Mouse (Mus musculus) embryonic stem cell, embryonic (primary cell): Measurements from ENCODE around the gene Oaz2.

Source experiments
- CTCF ChIA-PET, 4 experiments: fragments of 300-600 bp in 2 of 4; fragments of 350-600 bp in 2 of 4; sonication (Branson Sonifier 250); formaldehyde crosslinking; loops; one replicate each; lab custom pipeline; 2022; ENCODE audit warnings: inconsistent platforms in 2 of 4; lab: Charles Lee
- POLR2A ChIA-PET, 4 experiments: fragments of 300-600 bp in 2 of 4; fragments of 350-600 bp in 2 of 4; sonication (Branson Sonifier 250); formaldehyde crosslinking; loops; one replicate each; lab custom pipeline; 2022; ENCODE audit warnings: antibody characterized with exemption in 4 of 4, inconsistent platforms in 1 of 4; lab: Charles Lee

Oaz2 gene

GRCm38 (mm10) chr9:65641446-65642052, 26.3 kb upstream of the Oaz2 start:
- ChIA-PET POLR2A (interaction anchor here (0.6 to 23.9 kb wide), 71 partner anchors 9 to 1462 kb away, joined by 3 to 590 read pairs (median 5); partner anchors contain the start of genes Rbpms2 (in 2 of the 4), Mtfmt (in 1 of the 4), Oaz2 (in 1 of the 4) and Pif1 (in 1 of the 4)), CTCF (interaction anchor here in 3 of 4 experiments (0.6 to 2.6 kb wide), 15 partner anchors 9 to 116 kb away, joined by 3 to 15 read pairs (median 4); no protein-coding TSS in a partner anchor)

GRCm38 (mm10) chr9:65642546-65642945, 25.3 kb upstream of the Oaz2 start:
- CTCF ChIA-PET, result interaction anchor here in 1 of 4 experiments (1.9 to 3.4 kb wide), 2 partner anchors 22 to 36 kb away, joined by 5 to 18 read pairs; no protein-coding TSS in a partner anchor
- POLR2A ChIA-PET, result interaction anchor here in 3 of 4 experiments (0.6 to 25.8 kb wide), 17 partner anchors 8 to 55 kb away, joined by 3 to 590 read pairs (median 5); partner anchors contain the start of genes Oaz2 (in 1 of the 3), Pif1 (in 1 of the 3) and Rbpms2 (in 1 of the 3)

- CTCF ChIA-PET, result interaction anchor here in 3 of 4 experiments (0.6 to 3.4 kb wide), 6 partner anchors 17 to 145 kb away, joined by 4 to 18 read pairs (median 6); no protein-coding TSS in a partner anchor
These were observed 22.8 kb upstream of the Oaz2 start for GRCm38 (mm10) chr9:65644960-65645359.

GRCm38 (mm10) chr9:65645984-65646383, 21.8 kb upstream of the Oaz2 start:
- CTCF ChIA-PET, result interaction anchor here in 3 of 4 experiments (0.6 to 1.5 kb wide), 4 partner anchors 18 to 57 kb away, joined by 3 to 9 read pairs (median 3); no protein-coding TSS in a partner anchor
- POLR2A ChIA-PET, result interaction anchor here in 3 of 4 experiments (0.7 to 25.8 kb wide), 18 partner anchors 7 to 52 kb away, joined by 3 to 590 read pairs (median 12); partner anchors contain the start of gene Rbpms2 (in 1 of the 3)

More at GRCm38 (mm10) chr9:65644960-65645359, 22.8 kb upstream of the Oaz2 start:
- POLR2A ChIA-PET, result interaction anchor here (0.6 to 25.8 kb wide), 31 partner anchors 8 to 1617 kb away, joined by 3 to 590 read pairs (median 5); partner anchors contain the start of genes Pif1 (in 1 of the 4) and Rbpms2 (in 1 of the 4)

GRCm38 (mm10) chr9:65646782-65647181, 21.0 kb upstream of the Oaz2 start:
- CTCF ChIA-PET, result interaction anchor here in 2 of 4 experiments (0.6 to 1.0 kb wide), 2 partner anchors 43 to 58 kb away, joined by 3 read pairs; no protein-coding TSS in a partner anchor
- POLR2A ChIA-PET, result interaction anchor here in 2 of 4 experiments (0.7 to 25.8 kb wide), 10 partner anchors 7 to 41 kb away, joined by 3 to 590 read pairs (median 38); partner anchors contain the start of gene Rbpms2 (in 2 of the 2)

- CTCF ChIA-PET, result interaction anchor here (0.5 to 5.5 kb wide), 13 partner anchors 11 to 1399 kb away, joined by 3 to 25 read pairs (median 4); no protein-coding TSS in a partner anchor
- POLR2A ChIA-PET, result interaction anchor here in 3 of 4 experiments (0.7 to 25.8 kb wide), 18 partner anchors 9 to 71 kb away, joined by 3 to 590 read pairs (median 6); partner anchors contain the start of genes Rbpms2 (in 2 of the 3) and Pif1 (in 1 of the 3)
These were observed 19.1 kb upstream of the Oaz2 start for GRCm38 (mm10) chr9:65648730-65649129.

GRCm38 (mm10) chr9:65649997-65650396, 17.8 kb upstream of the Oaz2 start:
- ChIA-PET POLR2A (interaction anchor here in 2 of 4 experiments (1.3 to 25.8 kb wide), 10 partner anchors 8 to 63 kb away, joined by 3 to 590 read pairs (median 54); partner anchors contain the start of genes Pif1 (in 1 of the 2) and Rbpms2 (in 1 of the 2)), CTCF (interaction anchor here in 2 of 4 experiments (0.6 to 5.5 kb wide), 6 partner anchors 14 to 202 kb away, joined by 3 to 25 read pairs (median 4); no protein-coding TSS in a partner anchor)

- ChIA-PET POLR2A (interaction anchor here in 3 of 4 experiments (0.6 to 25.8 kb wide), 12 partner anchors 7 to 59 kb away, joined by 3 to 590 read pairs (median 12); partner anchors contain the start of gene Rbpms2 (in 1 of the 3)), CTCF (interaction anchor here in 1 of 4 experiments (0.6 to 5.5 kb wide), 7 partner anchors 12 to 227 kb away, joined by 3 to 25 read pairs (median 3); no protein-coding TSS in a partner anchor)
These were observed 15.8 kb upstream of the Oaz2 start for GRCm38 (mm10) chr9:65651957-65652356.

GRCm38 (mm10) chr9:65653741-65654140, 14.1 kb upstream of the Oaz2 start:
- ChIA-PET POLR2A (interaction anchor here (0.5 to 25.8 kb wide), 19 partner anchors 9 to 192 kb away, joined by 3 to 590 read pairs (median 4); partner anchors contain the start of gene Rbpms2 (in 1 of the 4)), CTCF (interaction anchor here in 3 of 4 experiments (0.6 to 3.4 kb wide), 6 partner anchors 10 to 438 kb away, joined by 3 to 14 read pairs (median 5); no protein-coding TSS in a partner anchor)

- ChIA-PET CTCF (interaction anchor here in 1 of 4 experiments (1.1 to 3.4 kb wide), 2 partner anchors 9 to 49 kb away, joined by 9 to 14 read pairs; no protein-coding TSS in a partner anchor), POLR2A (interaction anchor here in 3 of 4 experiments (0.6 to 25.8 kb wide), 12 partner anchors 8 to 56 kb away, joined by 3 to 590 read pairs (median 6); partner anchors contain the start of gene Rbpms2 (in 1 of the 3))
These were observed 13.0 kb upstream of the Oaz2 start for GRCm38 (mm10) chr9:65654700-65655237.

- POLR2A ChIA-PET, result interaction anchor here in 2 of 4 experiments (1.0 to 25.8 kb wide), 6 partner anchors 7 to 62 kb away, joined by 3 to 590 read pairs (median 64); partner anchors contain the start of gene Rbpms2 (in 1 of the 2)
- CTCF ChIA-PET, result interaction anchor here in 1 of 4 experiments (1.2 to 2.8 kb wide), 2 partner anchors 9 to 50 kb away, joined by 3 to 19 read pairs; no protein-coding TSS in a partner anchor
These were observed 12.3 kb upstream of the Oaz2 start for GRCm38 (mm10) chr9:65655540-65655939.

GRCm38 (mm10) chr9:65657218-65657617, 10.6 kb upstream of the Oaz2 start:
- POLR2A ChIA-PET, result interaction anchor here in 3 of 4 experiments (0.5 to 25.8 kb wide), 13 partner anchors 8 to 416 kb away, joined by 3 to 590 read pairs (median 5); partner anchors contain the start of gene Rbpms2 (in 1 of the 3)
- CTCF ChIA-PET, result interaction anchor here in 2 of 4 experiments (1.1 to 2.8 kb wide), 4 partner anchors 52 to 58 kb away, joined by 3 to 19 read pairs (median 7); no protein-coding TSS in a partner anchor

- ChIA-PET CTCF (interaction anchor here (0.6 to 9.3 kb wide), 13 partner anchors 16 to 198 kb away, joined by 3 to 268 read pairs (median 5); partner anchors contain the start of gene Plekho2 (in 1 of the 4)), POLR2A (interaction anchor here in 3 of 4 experiments (0.7 to 25.8 kb wide), 27 partner anchors 9 to 116 kb away, joined by 3 to 590 read pairs (median 6); partner anchors contain the start of genes Pif1 (in 1 of the 3) and Rbpms2 (in 1 of the 3))
These were observed 6.8 kb upstream of the Oaz2 start for GRCm38 (mm10) chr9:65661029-65661428.

- ChIA-PET POLR2A (interaction anchor here in 3 of 4 experiments (0.6 to 25.8 kb wide), 28 partner anchors 10 to 116 kb away, joined by 3 to 590 read pairs (median 5); partner anchors contain the start of genes Pif1 (in 2 of the 3) and Rbpms2 (in 1 of the 3)), CTCF (interaction anchor here (0.6 to 9.3 kb wide), 14 partner anchors 17 to 198 kb away, joined by 3 to 268 read pairs (median 4); partner anchors contain the start of gene Plekho2 (in 1 of the 4))
These were observed 6.3 kb upstream of the Oaz2 start for GRCm38 (mm10) chr9:65661493-65661892.

GRCm38 (mm10) chr9:65664163-65664562, 3.6 kb upstream of the Oaz2 start:
- ChIA-PET POLR2A (interaction anchor here (0.5 to 25.8 kb wide), 51 partner anchors 9 to 1112 kb away, joined by 3 to 590 read pairs (median 6); partner anchors contain the start of genes Mtfmt (in 1 of the 4), Pif1 (in 1 of the 4), Plekho2 (in 1 of the 4) and Rbpms2 (in 1 of the 4)), CTCF (interaction anchor here (0.5 to 9.3 kb wide), 70 partner anchors 8 to 496 kb away, joined by 3 to 268 read pairs (median 5); partner anchors contain the start of genes Plekho2 (in 2 of the 4), Mtfmt (in 1 of the 4) and Zfp609 (in 1 of the 4))

GRCm38 (mm10) chr9:65666042-65666441, 1.8 kb upstream of the Oaz2 start:
- POLR2A ChIA-PET, result interaction anchor here (0.5 to 25.8 kb wide), 22 partner anchors 10 to 316 kb away, joined by 3 to 590 read pairs (median 6); partner anchors contain the start of genes Pif1 (in 1 of the 4) and Rbpms2 (in 1 of the 4)
- CTCF ChIA-PET, result interaction anchor here (0.6 to 9.3 kb wide), 24 partner anchors 8 to 111 kb away, joined by 3 to 268 read pairs (median 4); partner anchors contain the start of gene Plekho2 (in 1 of the 4)
